In the genomic region with DNA sequence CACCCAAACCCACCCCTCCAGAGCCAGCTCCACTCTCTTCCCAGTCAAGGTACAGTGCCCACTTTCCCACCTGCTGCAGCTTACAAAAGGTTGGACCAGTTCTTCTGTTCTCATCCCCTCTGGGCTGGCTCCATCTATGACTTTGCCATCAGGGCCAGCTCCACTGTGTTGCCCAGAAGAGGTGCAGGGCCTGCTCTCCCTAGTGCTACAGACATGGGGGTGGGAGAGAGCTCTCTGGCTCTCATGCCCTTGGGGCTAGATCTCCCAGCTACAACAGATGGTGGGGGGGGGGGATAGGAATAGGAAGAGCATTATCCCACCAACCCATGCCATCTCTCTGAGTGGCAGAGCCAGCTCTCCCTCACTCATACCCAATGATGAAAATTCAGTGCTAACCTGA, we compare ENCODE assay signal across 24 mouse cellular contexts.
DNase-seq lines count a peak whose midpoint lies in the region; ATAC-seq lines count a peak whose summit lies in the region.
"Had no signal": no experiment of that assay in that cellular context is flagged by ENCODE, and none has a peak within 500 bp of the region (broad histone marks: within the 10 kb centered on the region; RNA-seq: fewer than 3 reads in every experiment).

No protein-coding gene starts in this region.

- no peaks in the 10 kb centered on the region for H3K9me3 ChIP-seq in embryonic facial prominence, embryonic 15.5 days (replicated peaks)
- no peaks in the 10 kb centered on the region for H3K9me3 ChIP-seq in embryonic facial prominence, embryonic 10.5 days
- H3K9me3 ChIP-seq in forebrain, embryonic 16.5 days (ENCODE audit: control insufficient read depth, low read length): no peaks in the 10 kb centered on the region
- H3K9me3 ChIP-seq in forebrain, embryonic 12.5 days: no peaks in the 10 kb centered on the region
- H3K9me3 ChIP-seq: heart, embryonic 10.5 days; heart, embryonic 13.5 days; hindbrain, embryonic 15.5 days; intestine, embryonic 15.5 days had no signal

- no peak overlapping the region for H3K4me2 ChIP-seq in embryonic facial prominence, embryonic 15.5 days (replicated peaks)
- H3K4me2 ChIP-seq in forebrain, embryonic 16.5 days (ENCODE audit: low read length): no peak overlapping the region
- H3K4me2 ChIP-seq in forebrain, embryonic 12.5 days: no peak overlapping the region
- H3K4me2 ChIP-seq: heart, embryonic 13.5 days; hindbrain, embryonic 15.5 days; intestine, embryonic 15.5 days had no signal

- no peaks in the 10 kb centered on the region for H3K27me3 ChIP-seq in embryonic facial prominence, embryonic 15.5 days
- H3K27me3 ChIP-seq in embryonic facial prominence, embryonic 10.5 days (replicated peaks; ENCODE audit: low read depth, poor library complexity, severe bottlenecking): no peaks in the 10 kb centered on the region
- no peaks in the 10 kb centered on the region for H3K27me3 ChIP-seq in forebrain, embryonic 16.5 days (replicated peaks; ENCODE audit: control insufficient read depth, insufficient read depth, low read length)
- H3K27me3 ChIP-seq in forebrain, embryonic 12.5 days: no peaks in the 10 kb centered on the region
- H3K27me3 ChIP-seq: heart, embryonic 13.5 days; hindbrain, embryonic 15.5 days; intestine, embryonic 15.5 days had no signal

- no peak for DNase-seq in embryonic facial prominence, embryonic 10.5 days (ENCODE audit: low spot score)
- DNase-seq in left cerebral cortex, postnatal 4 days: peak; percentile 8
- no peak for DNase-seq in left cerebral cortex, adult 18-20 months (ENCODE audit: low spot score in 2 of 2)
- DNase-seq: adrenal gland, adult 2 months; adrenal gland, postnatal 14 days; cerebellum, adult 11 months; cerebellum, adult 2 months; cerebellum, adult 9-11 months; embryo, embryonic 11 days; gastrocnemius, postnatal 10 days; gastrocnemius, postnatal 36 days; heart, adult 2 months; heart, postnatal 14 days; heart, postnatal 4 days; kidney, adult 11 months; kidney, adult 8-10 months had no signal

- H3K4me3 ChIP-seq in embryonic facial prominence, embryonic 15.5 days (replicated peaks): no peak overlapping the region
- H3K4me3 ChIP-seq in embryonic facial prominence, embryonic 10.5 days: no peak overlapping the region
- H3K4me3 ChIP-seq in forebrain, embryonic 16.5 days (replicated peaks; ENCODE audit: low read length): no peak overlapping the region
- H3K4me3 ChIP-seq in forebrain, embryonic 12.5 days (replicated peaks): no peak overlapping the region
- H3K4me3 ChIP-seq: heart, adult 2 months; heart, embryonic 10.5 days; heart, embryonic 13.5 days; hindbrain, embryonic 15.5 days; intestine, embryonic 15.5 days had no signal

- H3K9ac ChIP-seq in embryonic facial prominence, embryonic 15.5 days: no peak overlapping the region
- H3K9ac ChIP-seq in forebrain, embryonic 16.5 days (replicated peaks; ENCODE audit: low read depth, low read length): no peak overlapping the region
- H3K9ac ChIP-seq in forebrain, embryonic 12.5 days: no peak overlapping the region
- H3K9ac ChIP-seq: heart, embryonic 13.5 days; hindbrain, embryonic 15.5 days; intestine, embryonic 15.5 days had no signal

- no peaks in the 10 kb centered on the region for H3K36me3 ChIP-seq in embryonic facial prominence, embryonic 15.5 days
- no peaks in the 10 kb centered on the region for H3K36me3 ChIP-seq in embryonic facial prominence, embryonic 10.5 days (replicated peaks)
- H3K36me3 ChIP-seq in forebrain, embryonic 16.5 days (ENCODE audit: control insufficient read depth, insufficient read depth): no peaks in the 10 kb centered on the region
- no peaks in the 10 kb centered on the region for H3K36me3 ChIP-seq in forebrain, embryonic 12.5 days (replicated peaks)
- H3K36me3 ChIP-seq: heart, embryonic 10.5 days; heart, embryonic 13.5 days; hindbrain, embryonic 15.5 days; intestine, embryonic 15.5 days had no signal

- H3K27ac ChIP-seq in embryonic facial prominence, embryonic 15.5 days (replicated peaks): no peak overlapping the region
- no peak overlapping the region for H3K27ac ChIP-seq in embryonic facial prominence, embryonic 10.5 days (replicated peaks)
- H3K27ac ChIP-seq in forebrain, embryonic 16.5 days (ENCODE audit: low read length): no peak overlapping the region
- H3K27ac ChIP-seq in forebrain, embryonic 12.5 days: no peak overlapping the region
- H3K27ac ChIP-seq: heart, adult 2 months; heart, embryonic 10.5 days; heart, embryonic 13.5 days; hindbrain, embryonic 15.5 days; intestine, embryonic 15.5 days had no signal

- no peaks in the 10 kb centered on the region for H3K4me1 ChIP-seq in embryonic facial prominence, embryonic 15.5 days
- no peaks in the 10 kb centered on the region for H3K4me1 ChIP-seq in embryonic facial prominence, embryonic 10.5 days
- no peaks in the 10 kb centered on the region for H3K4me1 ChIP-seq in forebrain, embryonic 16.5 days (replicated peaks; ENCODE audit: control insufficient read depth, insufficient read depth, low read length)
- H3K4me1 ChIP-seq in forebrain, embryonic 12.5 days: no peaks in the 10 kb centered on the region
- H3K4me1 ChIP-seq: heart, embryonic 10.5 days; heart, embryonic 13.5 days; hindbrain, embryonic 15.5 days; intestine, embryonic 15.5 days had no signal

- 0 out of 2 replicates have a peak, but pooled peaks have one; percentile 15 for ATAC-seq in embryonic facial prominence, embryonic 15.5 days (ENCODE audit: insufficient number of reproducible peaks, low FRiP score, low TSS enrichment, low read depth)
- ATAC-seq in forebrain, embryonic 16.5 days: peak; percentile 78
- no peak for ATAC-seq in forebrain, embryonic 12.5 days (ENCODE audit: low FRiP score)
- ATAC-seq: CD4-positive, CD25-positive, alpha-beta regulatory T cell, adult 4 months; intestine, embryonic 15.5 days had no signal

- intact Hi-C loops in left cerebral cortex, postnatal 4 days (cut with DNase I): no loop called here
